Mouse (Mus musculus) forebrain, embryonic 11.5 days (tissue): Measurements from ENCODE around the gene Kif26b. TPM values are rescaled to one million over a fixed set of nuclear protein-coding genes. Genes with fewer than 3 reads are reported as not detected.

Experiments used
- ATAC-seq: fragments of 200-750 bp; cut with Nextera tagmentation; replicated peaks from 2 replicates; pipeline ENCODE4 v1.8.0; 2017; ENCODE audit warnings: moderate TSS enrichment; ENCODE audit not compliant: low FRiP score
- DNase-seq: peaks from one replicate; pipeline ENCODE4 v3.0.0-alpha.2; 2017; ENCODE audit warnings: low spot score
- H3K27ac ChIP-seq: fragments of 300-500 bp; sonication (generic); 2 replicates; pipeline ENCODE4 v1.5.1; 2014; ENCODE audit warnings: low read depth, low read length
- H3K27me3 ChIP-seq: fragments of 300-500 bp; sonication (generic); 2 replicates; pipeline ENCODE4 v1.6.1; 2014; ENCODE audit warnings: mild to moderate bottlenecking, low read length, mixed read lengths; ENCODE audit not compliant: control insufficient read depth, insufficient read depth
- H3K36me3 ChIP-seq: fragments of 300-500 bp; sonication (generic); 2 replicates; pipeline ENCODE4 v1.6.1; 2014; ENCODE audit warnings: mild to moderate bottlenecking, low read length, moderate library complexity, mixed read lengths; ENCODE audit not compliant: control insufficient read depth, insufficient read depth
- H3K4me1 ChIP-seq: fragments of 300-500 bp; sonication (generic); replicated peaks from 2 replicates; pipeline ENCODE4 v1.6.1; 2014; ENCODE audit warnings: low read length, mixed read lengths; ENCODE audit not compliant: control insufficient read depth, insufficient read depth
- H3K4me2 ChIP-seq: fragments of 300-500 bp; sonication (generic); 2 replicates; pipeline ENCODE4 v1.6.1; 2014; ENCODE audit warnings: low read depth, mild to moderate bottlenecking, low read length, moderate library complexity, mixed read lengths; ENCODE audit not compliant: severe bottlenecking
- H3K4me3 ChIP-seq: fragments of 300-500 bp; sonication (generic); 2 replicates; pipeline ENCODE4 v1.5.1; 2014; ENCODE audit warnings: low read depth, low read length
- H3K9ac ChIP-seq: fragments of 300-500 bp; sonication (generic); 2 replicates; pipeline ENCODE4 v1.6.1; 2014; ENCODE audit warnings: low read length
- H3K9me3 ChIP-seq: fragments of 300-500 bp; sonication (generic); 2 replicates; pipeline ENCODE4 v1.6.1; 2016; ENCODE audit warnings: low read length, mixed read lengths; ENCODE audit not compliant: control insufficient read depth
- WGBS: fragments of 180-500 bp; shearing (Covaris S2); extraction: QIAGEN DNeasy Blood & Tissue Kit; methylation state at CpG from one replicate; pipeline ENCODE4 v1.1.7; 2014; 5-methylcytosine and 5-hydroxymethylcytosine counted together
- polyA plus RNA-seq: library from polyadenylated mRNA; unstranded; fragments of >200 nt; fragmentation: Nextera tagmentation; extraction: Ambion mirVana; gene quantifications from 2 replicates; pipeline ENCODE4 v1.2.1, GENCODE M21; 2014

Kif26b gene
- polyA plus RNA-seq, 1 experiment from 2014 or later = 8.1 TPM

GRCm38 (mm10) chr1:178496186-178496585 is 32.7 kb upstream of the Kif26b start:
- Histone ChIP-seq H3K9me3 (no peaks in the 10 kb centered on the region), H3K4me2 (no peak overlapping the region), H3K27me3 (no peaks in the 10 kb centered on the region), H3K36me3 (no peaks in the 10 kb centered on the region), H3K9ac (no peak overlapping the region), H3K4me1 (no peaks in the 10 kb centered on the region), H3K27ac (no peak overlapping the region), H3K4me3 (no peak overlapping the region)
- ATAC-seq = no peak
- WGBS = 46% methylated on average over 2 of the region's 2 CpGs
- DNase-seq = no peak

- DNase-seq = no peak
- Histone ChIP-seq H3K36me3 (no peaks in the 10 kb centered on the region), H3K4me1 (no peaks in the 10 kb centered on the region), H3K27me3 (no peaks in the 10 kb centered on the region), H3K9me3 (no peaks in the 10 kb centered on the region), H3K4me3 (no peak overlapping the region), H3K27ac (no peak overlapping the region), H3K9ac (no peak overlapping the region), H3K4me2 (no peak overlapping the region)
- no peak for ATAC-seq
- WGBS = 45% methylated on average over 1 of the region's 1 CpGs
Observed at GRCm38 (mm10) chr1:178496841-178497240, 32.1 kb upstream of the Kif26b start.

GRCm38 (mm10) chr1:178506938-178507337 is 22.0 kb upstream of the Kif26b start:
- Histone ChIP-seq H3K27ac (no peak overlapping the region), H3K9me3 (no peaks in the 10 kb centered on the region), H3K4me2 (no peak overlapping the region), H3K27me3 (no peaks in the 10 kb centered on the region), H3K36me3 (no peaks in the 10 kb centered on the region), H3K4me1 (no peaks in the 10 kb centered on the region), H3K9ac (no peak overlapping the region), H3K4me3 (no peak overlapping the region)
- WGBS = 93% methylated on average over 8 of the region's 8 CpGs
- DNase-seq (no peak), ATAC-seq (no peak)

- H3K36me3 ChIP-seq = no peaks in the 10 kb centered on the region
- DNase-seq = no peak
- H3K4me3 ChIP-seq = no peak overlapping the region
- no peak overlapping the region for H3K27ac ChIP-seq
- H3K9ac ChIP-seq = no peak overlapping the region
- no peak overlapping the region for H3K4me2 ChIP-seq
- no peak for ATAC-seq
- 40% methylated on average over 7 of the region's 7 CpGs for WGBS
- H3K4me1 ChIP-seq = no peaks in the 10 kb centered on the region
- no peaks in the 10 kb centered on the region for H3K27me3 ChIP-seq
- H3K9me3 ChIP-seq = no peaks in the 10 kb centered on the region
Observed at GRCm38 (mm10) chr1:178512323-178513031, 16.4 kb upstream of the Kif26b start.

- Histone ChIP-seq H3K9ac (no peak overlapping the region), H3K4me2 (no peak overlapping the region), H3K27ac (no peak overlapping the region), H3K4me1 (no peaks in the 10 kb centered on the region), H3K4me3 (no peak overlapping the region), H3K27me3 (no peaks in the 10 kb centered on the region), H3K36me3 (no peaks in the 10 kb centered on the region), H3K9me3 (no peaks in the 10 kb centered on the region)
- WGBS = 44% methylated on average over 6 of the region's 8 CpGs
- no peak for ATAC-seq
- DNase-seq = no peak
Observed at GRCm38 (mm10) chr1:178513954-178514353, 15.0 kb upstream of the Kif26b start.

- H3K4me2 ChIP-seq = no peak overlapping the region
- no peaks in the 10 kb centered on the region for H3K9me3 ChIP-seq
- no peaks in the 10 kb centered on the region for H3K36me3 ChIP-seq
- H3K27me3 ChIP-seq = no peaks in the 10 kb centered on the region
- no peak overlapping the region for H3K9ac ChIP-seq
- DNase-seq (no peak), ATAC-seq (no peak)
- no peak overlapping the region for H3K4me3 ChIP-seq
- H3K4me1 ChIP-seq = no peaks in the 10 kb centered on the region
- H3K27ac ChIP-seq = no peak overlapping the region
- WGBS = 81% methylated on average over 2 of the region's 2 CpGs
Observed at GRCm38 (mm10) chr1:178515839-178516238, 13.1 kb upstream of the Kif26b start.

GRCm38 (mm10) chr1:178522389-178522788 is 6.5 kb upstream of the Kif26b start:
- Histone ChIP-seq H3K4me2 (no peak overlapping the region), H3K4me1 (no peaks in the 10 kb centered on the region), H3K27me3 (no peaks in the 10 kb centered on the region), H3K9ac (no peak overlapping the region), H3K27ac (no peak overlapping the region), H3K36me3 (no peaks in the 10 kb centered on the region), H3K4me3 (no peak overlapping the region), H3K9me3 (no peaks in the 10 kb centered on the region)
- DNase-seq = no peak
- no peak for ATAC-seq
- 87% methylated on average over 5 of the region's 5 CpGs for WGBS

GRCm38 (mm10) chr1:178523152-178523551 is 5.8 kb upstream of the Kif26b start:
- H3K27ac ChIP-seq = no peak overlapping the region
- no peak overlapping the region for H3K4me3 ChIP-seq
- H3K4me1 ChIP-seq = 0 out of 2 replicates have a peak, but pooled peaks cover 2% of the 10 kb centered on the region
- H3K4me2 ChIP-seq = no peak overlapping the region
- H3K9me3 ChIP-seq = no peaks in the 10 kb centered on the region
- no peak overlapping the region for H3K9ac ChIP-seq
- H3K27me3 ChIP-seq = peaks cover 6% of the 10 kb centered on the region
- no peak for DNase-seq
- 53% methylated on average over 5 of the region's 5 CpGs for WGBS
- ATAC-seq = no peak
- no peaks in the 10 kb centered on the region for H3K36me3 ChIP-seq

- Histone ChIP-seq H3K9me3 (no peaks in the 10 kb centered on the region), H3K27me3 (peaks cover 29% of the 10 kb centered on the region), H3K4me3 (peak overlapping the region; percentile 56), H3K9ac (no peak overlapping the region), H3K4me2 (peak overlapping the region; percentile 100), H3K27ac (no peak overlapping the region), H3K4me1 (peaks cover 7% of the 10 kb centered on the region; the same call in 1 of the 2 replicates), H3K36me3 (no peaks in the 10 kb centered on the region)
- whole genome bisulfite sequencing = under 1% methylated on average over 21 of the region's 21 CpGs
- ATAC-seq = peak; percentile 14
- peak; percentile 90 for DNase-seq
Observed at GRCm38 (mm10) chr1:178527185-178527546, 1.8 kb upstream of the Kif26b start.
